Mouse (Mus musculus) stomach, embryonic 14.5 days (tissue): ENCODE measurements around the gene Casq2. TPM values are rescaled to one million over a fixed set of nuclear protein-coding genes. Genes with fewer than 3 reads are reported as not detected.

Source experiments
- ATAC-seq: fragments of 200-750 bp; cut with Nextera tagmentation; 2 replicates; pipeline ENCODE4 v1.8.0; 2017; ENCODE audit warnings: low read depth, moderate TSS enrichment; ENCODE audit not compliant: insufficient number of reproducible peaks, insufficient read depth, low FRiP score
- H3K27ac ChIP-seq: fragments of 300-500 bp; sonication (generic); 2 replicates; pipeline ENCODE4 v1.5.1; 2014; ENCODE audit warnings: mild to moderate bottlenecking, low read length, moderate library complexity, mixed read lengths
- H3K27me3 ChIP-seq: fragments of 300-500 bp; sonication (generic); 2 replicates; pipeline ENCODE4 v1.6.1; 2014; ENCODE audit warnings: low read length, control low read depth, mixed read lengths; ENCODE audit not compliant: control insufficient read depth, insufficient read depth
- H3K36me3 ChIP-seq: fragments of 300-500 bp; sonication (generic); 2 replicates; pipeline ENCODE4 v1.6.1; 2014; ENCODE audit warnings: mild to moderate bottlenecking, control low read depth, low read length, moderate library complexity, mixed read lengths; ENCODE audit not compliant: control insufficient read depth, insufficient read depth
- H3K4me1 ChIP-seq: fragments of 300-500 bp; sonication (generic); 2 replicates; pipeline ENCODE4 v1.6.1; 2014; ENCODE audit warnings: low read length, control low read depth, mixed read lengths; ENCODE audit not compliant: control insufficient read depth, insufficient read depth
- H3K4me2 ChIP-seq: fragments of 300-500 bp; sonication (generic); replicated peaks from 2 replicates; pipeline ENCODE4 v1.6.1; 2014; ENCODE audit warnings: low read depth, low read length, control low read depth
- H3K4me3 ChIP-seq: fragments of 300-500 bp; sonication (generic); 2 replicates; pipeline ENCODE4 v1.5.1; 2014; ENCODE audit warnings: low read depth, low read length, control low read depth
- H3K9ac ChIP-seq: fragments of 300-500 bp; sonication (generic); replicated peaks from 2 replicates; pipeline ENCODE4 v1.6.1; 2014; ENCODE audit warnings: low read depth, mild to moderate bottlenecking, control low read depth, low read length, moderate library complexity, mixed read lengths
- H3K9me3 ChIP-seq: fragments of 300-500 bp; sonication (generic); 2 replicates; pipeline ENCODE4 v1.6.1; 2016; ENCODE audit warnings: low read depth, low read length, control low read depth; ENCODE audit not compliant: control insufficient read depth
- WGBS: fragments of 180-500 bp; shearing (Covaris S2); extraction: QIAGEN DNeasy Blood & Tissue Kit; methylation state at CpG from one replicate; pipeline ENCODE4 v1.1.7; 2014; 5-methylcytosine and 5-hydroxymethylcytosine counted together
- polyA plus RNA-seq: library from polyadenylated mRNA; unstranded; fragments of >200 nt; fragmentation: Nextera tagmentation; extraction: Ambion mirVana; gene quantifications from 2 replicates; pipeline ENCODE4 v1.2.1, GENCODE M21; 2014

Gene Casq2
- 0.65 and 0.67 TPM in 2 replicates for polyA plus RNA-seq

DNA sequence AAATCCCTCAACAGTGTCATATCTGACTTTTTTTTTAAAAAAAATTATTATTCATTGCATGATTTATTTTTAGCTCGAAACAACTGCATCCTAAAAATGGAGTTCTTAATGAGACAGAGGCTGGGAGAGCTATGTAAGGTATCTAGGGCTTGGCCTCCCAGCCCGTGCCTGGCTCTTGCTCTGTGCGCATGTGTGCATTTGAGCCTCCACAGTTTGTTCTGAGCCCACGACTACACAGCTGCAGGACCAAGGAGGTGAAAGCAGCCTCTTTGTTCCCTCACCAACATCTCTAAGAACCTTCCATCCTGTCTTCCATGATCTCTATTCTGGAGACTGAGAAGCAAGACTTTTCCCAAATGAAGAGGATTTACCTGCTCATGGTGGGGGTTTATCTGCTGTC, at the start of gene Casq2:
TSS of gene Casq2 (plus strand) at position 133 of the 400 bp plus-strand sequence.
- Histone ChIP-seq H3K4me3 (no peak within 1 kb of the TSS), H3K27me3 (no peaks in the 10 kb centered on the region), H3K27ac (no peak within 1 kb of the TSS), H3K4me1 (no peaks in the 10 kb centered on the region), H3K36me3 (no peaks in the 10 kb centered on the region), H3K9me3 (no peaks in the 10 kb centered on the region), H3K4me2 (no peak within 1 kb of the TSS), H3K9ac (no peak within 1 kb of the TSS)
- ATAC-seq: no peak
- 68% methylated on average over 4 of the region's 4 CpGs for WGBS

DNA sequence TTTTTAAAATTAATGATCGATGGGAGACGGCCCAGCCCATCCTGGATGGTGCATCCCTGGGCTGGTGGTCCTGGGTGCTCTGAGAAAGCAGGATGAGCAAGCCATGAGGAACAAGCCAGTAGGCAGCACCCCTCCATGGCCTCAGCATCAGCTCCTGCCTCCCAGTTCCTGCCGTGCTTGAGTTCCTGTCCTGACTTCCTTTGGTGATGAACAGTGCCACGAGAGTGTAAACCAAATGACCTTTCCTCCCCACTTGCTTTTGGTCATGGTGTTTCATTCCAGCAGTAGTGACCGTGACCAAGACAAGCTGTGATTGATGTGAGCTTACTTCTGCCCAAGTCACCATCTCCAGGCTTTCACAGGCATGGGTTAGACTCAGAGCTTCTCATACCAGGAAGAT, 48.4 kb upstream of the Casq2 start:
- Histone ChIP-seq H3K27me3 (no peaks in the 10 kb centered on the region), H3K9ac (no peak overlapping the region), H3K27ac (no peak overlapping the region), H3K4me3 (no peak overlapping the region), H3K36me3 (no peaks in the 10 kb centered on the region), H3K4me1 (no peaks in the 10 kb centered on the region), H3K4me2 (no peak overlapping the region), H3K9me3 (no peaks in the 10 kb centered on the region)
- WGBS: 89% methylated on average over 5 of the region's 5 CpGs
- ATAC-seq: no peak

- 71% methylated on average over 6 of the region's 6 CpGs for WGBS
Measured at GRCm38 (mm10) chr3:102038608-102039007, 47.6 kb upstream of the Casq2 start.

GRCm38 (mm10) chr3:102041632-102042031, 44.6 kb upstream of the Casq2 start:
- Histone ChIP-seq H3K4me3 (no peak overlapping the region), H3K4me2 (no peak overlapping the region), H3K9ac (no peak overlapping the region), H3K9me3 (no peaks in the 10 kb centered on the region), H3K27ac (no peak overlapping the region), H3K36me3 (no peaks in the 10 kb centered on the region), H3K27me3 (no peaks in the 10 kb centered on the region), H3K4me1 (no peaks in the 10 kb centered on the region)
- WGBS: 79% methylated on average over 4 of the region's 4 CpGs
- ATAC-seq: no peak

More at GRCm38 (mm10) chr3:102038608-102039007, 47.6 kb upstream of the Casq2 start:
- Histone ChIP-seq H3K27ac (no peak overlapping the region), H3K4me3 (no peak overlapping the region), H3K4me2 (no peak overlapping the region), H3K9ac (no peak overlapping the region), H3K27me3 (no peaks in the 10 kb centered on the region), H3K36me3 (no peaks in the 10 kb centered on the region), H3K9me3 (no peaks in the 10 kb centered on the region), H3K4me1 (no peaks in the 10 kb centered on the region)
- no peak for ATAC-seq

- H3K27me3 ChIP-seq: no peaks in the 10 kb centered on the region
- no peak overlapping the region for H3K4me2 ChIP-seq
- H3K4me3 ChIP-seq: no peak overlapping the region
- no peak overlapping the region for H3K27ac ChIP-seq
- H3K4me1 ChIP-seq: no peaks in the 10 kb centered on the region
- no peak for ATAC-seq
- H3K9ac ChIP-seq: no peak overlapping the region
- H3K36me3 ChIP-seq: no peaks in the 10 kb centered on the region
- WGBS: 31% methylated on average over 3 of the region's 3 CpGs
- no peaks in the 10 kb centered on the region for H3K9me3 ChIP-seq
Measured at GRCm38 (mm10) chr3:102045071-102045470, 41.1 kb upstream of the Casq2 start.

GRCm38 (mm10) chr3:102047532-102047931, 38.7 kb upstream of the Casq2 start:
- Histone ChIP-seq H3K36me3 (no peaks in the 10 kb centered on the region), H3K27ac (no peak overlapping the region), H3K4me1 (no peaks in the 10 kb centered on the region), H3K9me3 (no peaks in the 10 kb centered on the region), H3K4me3 (no peak overlapping the region), H3K4me2 (no peak overlapping the region), H3K27me3 (no peaks in the 10 kb centered on the region), H3K9ac (no peak overlapping the region)
- 89% methylated on average over 2 of the region's 2 CpGs for WGBS
- ATAC-seq: no peak

DNA sequence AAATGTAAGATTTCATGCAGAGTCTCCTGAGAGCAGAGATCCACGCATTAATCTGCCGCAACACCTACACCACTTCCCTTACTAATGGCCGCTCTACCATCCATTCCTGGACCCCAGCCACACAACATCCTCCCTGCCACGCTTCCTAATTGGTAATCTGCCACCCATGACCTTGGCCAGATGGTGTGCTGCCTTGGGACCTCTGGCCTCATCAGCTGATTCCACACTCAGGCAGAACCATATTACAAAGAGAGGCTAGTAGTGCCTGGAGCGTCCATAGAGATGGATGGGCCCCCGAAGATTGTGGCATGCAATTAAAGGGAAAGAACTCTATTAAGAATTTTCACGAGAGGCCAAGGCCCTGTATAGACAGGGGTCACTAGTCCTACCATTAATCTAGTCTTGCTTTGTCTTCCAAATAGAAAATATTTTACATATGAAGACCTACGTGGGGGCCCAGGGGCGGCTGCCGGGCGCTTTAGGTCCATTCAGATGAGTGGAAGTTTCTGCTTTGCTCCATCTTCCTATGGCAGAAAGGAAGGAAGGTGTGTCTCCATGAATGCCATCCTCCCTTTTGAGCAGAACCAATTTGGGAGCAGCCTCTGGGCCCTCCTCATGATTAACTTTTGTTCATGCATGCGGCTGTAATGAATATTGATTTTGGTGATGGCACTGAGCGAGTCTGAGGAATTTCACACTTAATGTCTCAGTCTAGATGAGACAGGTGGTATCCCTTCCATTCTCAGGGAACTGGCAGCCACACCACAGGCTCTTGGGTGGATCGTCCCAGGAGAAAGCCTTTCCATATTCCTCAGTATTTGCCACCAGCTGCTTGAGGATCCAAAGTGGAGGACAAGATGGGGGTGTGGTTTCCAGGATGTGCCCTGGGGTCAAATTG, 36.8 kb upstream of the Casq2 start:
- Histone ChIP-seq H3K4me2 (no peak overlapping the region), H3K9ac (no peak overlapping the region), H3K4me1 (no peaks in the 10 kb centered on the region), H3K27me3 (no peaks in the 10 kb centered on the region), H3K4me3 (no peak overlapping the region), H3K9me3 (no peaks in the 10 kb centered on the region), H3K27ac (no peak overlapping the region), H3K36me3 (no peaks in the 10 kb centered on the region)
- WGBS: 79% methylated on average over 14 of the region's 14 CpGs
- no peak for ATAC-seq

GRCm38 (mm10) chr3:102052036-102052435, 34.2 kb upstream of the Casq2 start:
- H3K4me3 ChIP-seq: no peak overlapping the region
- H3K27ac ChIP-seq: no peak overlapping the region
- 48% methylated on average over 3 of the region's 3 CpGs for WGBS
- H3K9ac ChIP-seq: no peak overlapping the region
- H3K36me3 ChIP-seq: no peaks in the 10 kb centered on the region
- H3K27me3 ChIP-seq: no peaks in the 10 kb centered on the region
- H3K9me3 ChIP-seq: no peaks in the 10 kb centered on the region
- no peak for ATAC-seq
- H3K4me1 ChIP-seq: no peaks in the 10 kb centered on the region
- H3K4me2 ChIP-seq: no peak overlapping the region
